Mouse (Mus musculus): ENCODE measurements at regions not wholly inside any gene's neighbourhood (a gene's known extent, or its start where the extent isn't known, plus 50 kb on each side); places are given as distances from the start of the nearest gene placed in this dataset.

DNA sequence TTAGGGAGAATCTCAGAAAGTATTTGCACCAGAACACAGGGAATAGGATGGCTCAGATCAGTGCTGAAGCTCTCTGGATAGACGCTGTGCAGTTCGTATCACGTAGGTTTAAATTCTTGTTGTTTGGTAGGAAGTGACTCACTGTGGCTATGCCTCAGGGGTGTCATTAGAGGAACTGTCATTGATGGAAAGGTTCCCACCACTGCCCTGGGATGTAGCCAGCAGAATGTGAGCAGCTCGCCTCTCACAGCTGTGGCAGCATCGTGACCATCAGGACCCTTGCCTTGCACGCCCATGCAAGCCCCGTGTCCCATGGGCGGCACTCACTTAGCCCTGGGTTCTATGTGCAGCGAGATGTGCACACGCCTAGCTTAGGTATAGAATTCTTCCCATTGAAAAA is 651.6 kb upstream of the Gm19410 start:
- no peak for TF ChIP-seq POLR2A (IDR thresholded peaks at IDR 0.05; ENCODE audit: low read depth, low read length)
- TF ChIP-seq CTCF (IDR thresholded peaks at IDR 0.05; ENCODE audit: extremely low read depth, insufficient read length, insufficient replicate concordance, low read depth, low read length), result no peak
